Mouse (Mus musculus) cerebellum, adult 8-10 months (tissue): ENCODE measurements around the gene Pfkfb2.

Experiments
- DNase-seq: peaks from one replicate; pipeline ENCODE4 v3.0.0; 2022

Pfkfb2 gene

GRCm38 (mm10) chr1:130737411-130737881, 8.4 kb upstream of the Pfkfb2 start:
- no peak for DNase-seq

- no peak for DNase-seq
Observed at GRCm38 (mm10) chr1:130734852-130735251, 5.8 kb upstream of the Pfkfb2 start.

DNA sequence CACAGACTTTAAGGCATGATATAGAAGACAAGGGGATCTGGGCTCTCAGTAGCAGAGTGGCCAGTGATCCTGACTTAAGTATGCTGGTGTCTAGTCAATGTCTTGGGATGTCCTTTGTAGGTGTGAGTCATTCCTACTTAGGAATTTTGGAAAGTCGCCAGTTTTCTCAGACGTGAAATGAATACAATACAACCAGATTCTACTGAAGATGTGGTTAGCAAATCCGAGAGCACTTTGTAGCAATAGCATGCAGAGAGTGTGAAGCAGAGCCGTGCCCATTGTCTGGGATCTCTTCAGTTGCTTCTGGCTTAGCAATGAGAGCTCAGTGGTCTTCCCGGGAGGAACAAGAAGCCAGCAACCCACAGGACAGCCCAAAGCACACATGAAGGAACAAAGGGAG, 5.4 kb upstream of the Pfkfb2 start:
- DNase-seq = no peak

DNA sequence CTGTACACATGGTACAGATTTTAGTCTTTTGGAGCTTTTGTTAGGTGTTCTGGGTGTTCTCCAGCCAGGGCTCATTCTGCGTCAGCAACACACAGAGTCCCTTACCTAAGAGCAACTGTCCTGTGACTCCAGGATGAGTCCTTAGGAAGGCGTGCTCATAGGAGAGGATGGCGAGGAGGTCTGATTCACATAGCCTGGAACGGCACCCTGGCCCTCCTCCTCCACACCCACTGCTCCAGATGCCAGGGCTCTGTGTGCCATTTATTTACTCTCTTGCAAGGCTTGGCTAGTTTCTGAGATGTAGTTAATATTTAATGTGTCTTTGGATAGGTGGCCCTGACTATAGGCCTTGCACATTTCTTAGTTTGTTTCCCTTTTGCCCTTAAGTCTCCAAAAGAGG, 4.6 kb upstream of the Pfkfb2 start:
- DNase-seq = no peak

- DNase-seq = no peak
Observed at GRCm38 (mm10) chr1:130732706-130733658, 3.9 kb upstream of the Pfkfb2 start.

DNA sequence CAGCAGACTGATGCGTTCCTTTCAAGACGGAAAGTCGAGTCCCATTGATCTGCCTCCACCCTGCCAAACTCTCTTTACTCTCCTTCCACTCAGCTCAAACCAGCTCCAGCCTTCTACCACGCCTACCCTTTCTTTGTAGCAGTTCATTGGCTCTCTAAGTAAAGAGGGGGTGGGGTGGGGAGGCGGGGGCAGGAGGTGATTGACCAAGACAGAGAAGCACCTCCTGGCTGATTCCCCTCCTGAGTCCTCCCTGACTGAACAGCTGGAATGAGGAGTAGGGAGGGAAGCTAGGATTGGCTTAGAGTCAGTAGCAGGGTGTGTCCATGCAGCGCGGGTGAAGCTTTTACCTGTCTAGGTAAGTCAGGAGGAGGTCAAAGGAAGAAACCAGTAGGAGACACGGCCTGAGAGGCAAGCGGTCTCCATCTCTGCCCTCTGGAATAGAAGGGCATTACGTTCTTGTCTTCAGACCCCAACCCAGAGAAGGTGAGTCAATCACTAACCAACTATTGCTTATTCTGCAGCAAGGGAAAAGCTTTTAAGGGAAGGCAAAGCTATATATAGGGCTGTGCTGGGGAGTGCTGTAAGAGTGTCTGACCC, 2.8 kb upstream of the Pfkfb2 start, which contains the start of gene AA986860:
Gene AA986860, plus strand, starts transcription at position 236 of the 597 bp plus-strand sequence.
- no peak for DNase-seq

GRCm38 (mm10) chr1:130728708-130729107, 345 bp downstream of the Pfkfb2 start:
- no peak for DNase-seq

DNA sequence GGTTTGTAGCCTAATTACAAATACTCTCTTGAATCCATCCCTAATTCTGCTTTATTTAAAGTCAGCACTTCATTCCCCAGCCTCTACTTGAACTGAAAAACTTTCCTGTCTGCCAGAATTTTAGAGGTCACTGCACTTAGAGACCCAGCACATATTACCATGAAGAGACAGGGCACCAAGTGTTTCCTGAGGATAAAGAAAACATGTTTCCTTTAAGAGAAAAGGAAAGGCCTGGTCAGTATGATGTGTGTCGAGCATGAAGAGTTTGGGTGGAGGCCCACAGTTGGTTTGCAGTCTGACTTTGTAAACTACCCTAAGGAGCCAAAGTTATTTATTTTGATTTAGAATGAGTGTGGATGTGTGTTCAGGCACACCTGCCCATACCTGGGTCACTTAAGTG, 983 bp downstream of the Pfkfb2 start:
- no peak for DNase-seq

DNA sequence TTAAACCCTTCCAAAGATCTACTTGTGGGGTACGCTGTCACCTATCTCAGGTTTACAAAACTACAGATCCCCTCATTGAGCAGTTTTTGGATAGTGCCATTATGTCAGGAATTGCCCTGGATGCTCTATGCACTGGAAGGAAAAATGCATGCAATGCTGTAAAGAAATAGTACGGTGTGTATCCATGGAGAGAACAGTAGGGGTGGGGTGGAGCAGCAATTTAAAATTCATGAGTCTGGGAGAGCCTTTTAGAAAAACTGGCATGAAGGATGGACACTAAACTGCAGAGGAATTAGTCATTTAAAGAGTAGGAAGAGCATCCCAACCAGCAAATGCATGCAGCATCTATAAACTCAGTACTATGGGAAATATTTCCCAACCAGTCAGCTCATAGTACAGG, 2.7 kb downstream of the Pfkfb2 start:
- DNase-seq = no peak

DNA sequence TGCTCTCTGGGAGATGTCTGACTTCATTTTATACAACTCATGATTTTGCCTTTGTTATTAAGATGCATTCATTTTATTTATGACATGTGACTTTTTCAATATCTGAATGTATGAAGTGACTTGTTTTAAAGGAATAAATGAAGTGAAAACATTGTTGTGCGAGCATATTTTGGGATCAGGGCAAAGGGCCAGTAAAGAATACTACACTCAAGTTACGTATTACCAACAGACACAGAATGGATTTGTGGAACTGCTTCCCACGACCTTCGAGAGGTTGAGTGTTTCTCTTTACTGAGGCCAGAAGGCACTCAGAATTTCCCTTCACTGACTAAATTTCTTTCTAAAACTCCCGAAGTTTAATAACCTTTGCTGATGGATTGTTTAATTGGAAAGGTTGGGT, 4.8 kb downstream of the Pfkfb2 start:
- no peak for DNase-seq

GRCm38 (mm10) chr1:130717291-130717871, 11.7 kb downstream of the Pfkfb2 start, which contains the start of gene Yod1:
Yod1 (plus strand) TSS chr1:130717327.
- DNase-seq = peak; percentile 90

GRCm38 (mm10) chr1:130716513-130717290, 12.4 kb downstream of the Pfkfb2 start:
- DNase-seq = no peak

DNA sequence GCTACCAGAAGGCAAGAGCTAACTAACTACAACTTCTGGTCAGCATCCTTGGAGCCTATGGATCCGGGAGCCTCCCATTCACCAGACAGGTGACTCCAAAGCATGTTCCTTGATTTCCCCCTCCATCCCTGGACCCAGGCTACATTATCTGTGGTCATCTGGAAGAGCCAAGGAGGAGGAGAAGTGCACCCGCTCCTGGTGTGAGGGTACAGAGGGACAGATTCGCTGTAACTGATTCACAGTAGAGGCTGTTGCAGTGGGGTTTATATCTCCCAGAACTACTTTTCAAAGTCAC, 12.9 kb downstream of the Pfkfb2 start:
- DNase-seq = no peak

- DNase-seq = peak; percentile 98
Observed at GRCm38 (mm10) chr1:130715561-130716217, 13.4 kb downstream of the Pfkfb2 start, which contains the start of gene Gm29427. Gm29427 (minus strand) TSS chr1:130715799.

GRCm38 (mm10) chr1:130714046-130714445, 15.0 kb downstream of the Pfkfb2 start:
- no peak for DNase-seq

- DNase-seq = no peak
Observed at GRCm38 (mm10) chr1:130710283-130711080, 18.6 kb downstream of the Pfkfb2 start.

DNA sequence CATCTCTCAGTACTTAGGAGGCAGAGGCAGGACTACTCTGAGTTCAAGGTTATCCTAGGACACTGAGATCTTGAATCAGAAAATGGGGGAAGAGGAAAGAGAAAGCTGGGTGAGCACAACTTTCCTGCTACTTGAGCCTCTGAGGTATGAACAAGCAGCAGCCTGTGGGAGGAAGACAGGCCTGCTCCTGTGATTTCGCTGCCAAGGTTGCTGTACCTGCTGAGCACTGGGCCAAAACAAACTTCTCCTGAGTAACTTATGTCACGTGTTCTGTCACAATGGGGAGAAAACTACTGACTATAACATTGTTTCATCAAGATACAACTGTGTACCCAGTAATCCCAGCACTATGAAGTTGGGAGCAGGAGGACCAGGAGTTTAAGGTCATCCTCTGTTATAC, 25.4 kb downstream of the Pfkfb2 start:
- no peak for DNase-seq

DNA sequence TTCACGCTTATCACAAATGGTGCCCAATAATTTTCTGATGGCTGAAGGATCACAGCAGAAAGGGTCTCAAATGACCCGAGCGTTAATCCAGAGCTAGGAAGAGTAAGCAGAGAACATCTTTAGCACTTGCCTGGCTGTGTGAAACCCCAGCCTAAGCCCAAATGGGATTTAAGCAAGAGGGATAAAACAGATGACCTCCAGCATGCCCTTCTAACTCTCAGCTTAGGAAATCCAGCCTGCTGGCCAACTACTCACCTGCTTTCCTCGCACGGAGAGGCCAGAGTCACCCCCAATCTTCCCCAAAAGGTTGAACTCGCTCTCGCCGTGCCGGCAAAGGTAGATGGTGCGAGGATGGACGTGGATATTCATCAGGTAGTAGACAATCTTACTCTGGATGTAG, 27.1 kb downstream of the Pfkfb2 start:
- no peak for DNase-seq

DNA sequence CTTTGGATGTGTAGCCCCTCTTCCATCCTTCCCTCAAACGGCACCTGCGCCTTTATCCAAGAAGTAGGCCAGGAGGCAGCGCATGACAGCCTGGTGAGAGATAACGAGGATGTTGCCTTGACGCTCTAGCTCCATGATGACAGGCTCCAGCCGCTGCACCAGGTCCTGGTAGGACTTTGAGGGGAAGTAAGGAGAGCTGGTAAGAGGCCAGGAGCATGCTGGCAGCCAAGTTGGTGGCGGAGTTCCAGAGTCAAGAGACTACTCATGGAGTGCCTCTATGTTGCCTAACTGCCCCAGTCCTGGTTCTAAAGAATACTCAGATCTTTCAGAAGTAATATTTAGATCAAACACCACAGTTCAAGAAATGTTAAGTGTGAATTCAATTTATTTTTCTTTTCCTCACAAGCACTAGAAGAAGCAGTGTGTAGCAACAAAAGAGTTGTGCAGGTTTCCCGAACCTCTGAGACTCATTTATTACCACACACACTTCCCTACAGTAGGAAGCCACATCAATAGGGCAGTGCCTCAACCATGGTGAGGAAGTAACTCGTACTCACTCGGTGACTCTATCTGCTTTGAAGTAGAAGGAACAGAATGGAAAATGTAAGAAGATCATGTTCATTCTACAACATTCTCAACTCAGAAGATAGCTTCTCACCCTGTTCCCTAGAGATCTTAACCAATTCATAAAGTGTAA, 29.0 kb downstream of the Pfkfb2 start:
- peak; percentile 41 for DNase-seq

DNA sequence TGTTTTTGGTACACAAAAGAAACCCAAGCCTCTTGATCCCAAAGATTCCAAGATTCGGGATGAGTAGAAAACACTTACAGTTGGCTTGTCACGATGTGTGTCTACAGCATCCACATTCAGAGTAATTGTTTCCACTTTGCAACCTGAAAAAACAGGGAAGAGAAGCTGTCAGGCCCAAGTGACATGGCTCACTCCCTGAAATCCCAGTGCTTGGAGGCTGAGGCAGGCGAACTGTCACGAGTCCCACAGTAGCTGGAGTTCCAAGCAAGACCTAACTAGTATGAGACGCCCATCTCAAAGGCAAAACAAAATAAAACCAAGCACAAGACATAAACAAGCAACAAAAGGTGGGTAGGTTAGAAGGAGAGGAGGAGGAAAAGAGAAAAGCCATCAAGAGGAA, 30.5 kb downstream of the Pfkfb2 start:
- DNase-seq = no peak

GRCm38 (mm10) chr1:130683905-130684304, 45.1 kb downstream of the Pfkfb2 start:
- DNase-seq = no peak
